Mouse (Mus musculus) urinary bladder, postnatal 25 days (tissue): Measurements from ENCODE around the gene Dennd2a.
A peak's percentile ranks its signal among the peaks of the same experiment; 100 is the strongest.

Experiments used
- DNase-seq: peaks from one replicate; pipeline ENCODE4 v3.0.0; 2022; ENCODE audit warnings: low spot score

Gene Dennd2a

GRCm38 (mm10) chr6:39556900-39557659 is 587 bp downstream of the Dennd2a start:
- DNase-seq = peak; percentile 33

- no peak for DNase-seq
Measured at GRCm38 (mm10) chr6:39555648-39555945, 2.1 kb downstream of the Dennd2a start.

- no peak for DNase-seq
Measured at GRCm38 (mm10) chr6:39554888-39555647, 2.6 kb downstream of the Dennd2a start.

- DNase-seq = no peak
Measured at GRCm38 (mm10) chr6:39551981-39552636, 5.6 kb downstream of the Dennd2a start.

GRCm38 (mm10) chr6:39548030-39548429 is 9.6 kb downstream of the Dennd2a start:
- no peak for DNase-seq

- DNase-seq = no peak
Measured at GRCm38 (mm10) chr6:39545474-39545873, 12.2 kb downstream of the Dennd2a start.

- no peak for DNase-seq
Measured at GRCm38 (mm10) chr6:39543769-39544420, 13.8 kb downstream of the Dennd2a start.

- peak; percentile 46 for DNase-seq
Measured at GRCm38 (mm10) chr6:39542631-39543597, 14.8 kb downstream of the Dennd2a start.

- no peak for DNase-seq
Measured at GRCm38 (mm10) chr6:39540563-39540962, 17.1 kb downstream of the Dennd2a start.

GRCm38 (mm10) chr6:39539679-39540155 is 17.9 kb downstream of the Dennd2a start:
- no peak for DNase-seq

GRCm38 (mm10) chr6:39538227-39538626 is 19.4 kb downstream of the Dennd2a start:
- no peak for DNase-seq

GRCm38 (mm10) chr6:39537276-39537675 is 20.4 kb downstream of the Dennd2a start:
- DNase-seq = no peak

- DNase-seq = no peak
Measured at GRCm38 (mm10) chr6:39536621-39537020, 21.0 kb downstream of the Dennd2a start.

- DNase-seq = no peak
Measured at GRCm38 (mm10) chr6:39534944-39535343, 22.7 kb downstream of the Dennd2a start.

GRCm38 (mm10) chr6:39528671-39529535 is 28.8 kb downstream of the Dennd2a start:
- DNase-seq = no peak

- DNase-seq = no peak
Measured at GRCm38 (mm10) chr6:39527811-39528210, 29.9 kb downstream of the Dennd2a start.

GRCm38 (mm10) chr6:39527337-39527784 is 30.3 kb downstream of the Dennd2a start:
- no peak for DNase-seq

- DNase-seq = no peak
Measured at GRCm38 (mm10) chr6:39526797-39527196, 30.9 kb downstream of the Dennd2a start.

- DNase-seq = no peak
Measured at GRCm38 (mm10) chr6:39523161-39523560, 34.5 kb downstream of the Dennd2a start.

GRCm38 (mm10) chr6:39522425-39522824 is 35.2 kb downstream of the Dennd2a start:
- DNase-seq = no peak
